Mouse (Mus musculus) ES-Bruce4 (cell line): Measurements from ENCODE around the gene Zbp1. TPM values are rescaled to one million over a fixed set of nuclear protein-coding genes. Genes with fewer than 3 reads are reported as not detected.

Experiments used
- H3K27ac ChIP-seq: 2 replicates; pipeline ENCODE4 v1.5.1; 2012; ENCODE audit warnings: low read length, inconsistent platforms; ENCODE audit not compliant: insufficient read depth
- H3K27me3 ChIP-seq: 2 replicates; pipeline ENCODE4 v1.6.1; 2012; ENCODE audit warnings: mild to moderate bottlenecking, low read length, inconsistent platforms; ENCODE audit not compliant: control insufficient read depth, poor library complexity, insufficient read depth, severe bottlenecking
- H3K36me3 ChIP-seq: 2 replicates; pipeline ENCODE4 v1.6.1; 2012; ENCODE audit warnings: inconsistent platforms, mild to moderate bottlenecking, low read length, moderate library complexity; ENCODE audit not compliant: control insufficient read depth, poor library complexity, insufficient read depth, severe bottlenecking
- H3K4me1 ChIP-seq: one replicate; pipeline ENCODE4 v1.8.1; 2011; ENCODE audit warnings: low read length; ENCODE audit not compliant: control insufficient read depth, insufficient read depth
- H3K4me3 ChIP-seq: 2 replicates; pipeline ENCODE4 v1.5.1; 2011; ENCODE audit warnings: low read depth, mild to moderate bottlenecking, low read length
- H3K9ac ChIP-seq: 2 replicates; pipeline ENCODE4 v1.6.1; 2012; ENCODE audit warnings: low read depth, mild to moderate bottlenecking, inconsistent platforms; ENCODE audit not compliant: poor library complexity, severe bottlenecking
- H3K9me3 ChIP-seq: replicated peaks from 2 replicates; pipeline ENCODE4 v1.6.1; 2012; ENCODE audit warnings: mild to moderate bottlenecking, low read length, inconsistent platforms; ENCODE audit not compliant: control insufficient read depth, poor library complexity, insufficient read depth, severe bottlenecking
- CTCF ChIP-seq: IDR thresholded peaks from one replicate; pipeline ENCODE4 v1.8.1; 2011; ENCODE audit warnings: low read depth, low read length
- EP300 ChIP-seq: IDR thresholded peaks from 2 replicates; pipeline ENCODE4 v1.6.1; 2011; ENCODE audit warnings: low read depth, low read length; ENCODE audit not compliant: insufficient read depth
- POLR2A ChIP-seq: IDR thresholded peaks from one replicate; pipeline ENCODE4 v1.8.1; 2011; ENCODE audit warnings: low read length; ENCODE audit not compliant: insufficient read depth
- polyA plus RNA-seq: library from polyadenylated mRNA; stranded (reverse); fragments of >200 nt; gene quantifications from 2 replicates; pipeline ENCODE4 v1.2.4, GENCODE M21; 2011; ENCODE audit warnings: low read depth; ENCODE audit not compliant: missing spikeins, insufficient read depth, insufficient read length

Gene Zbp1
- polyA plus RNA-seq, 1 experiment: 6.8 TPM

DNA sequence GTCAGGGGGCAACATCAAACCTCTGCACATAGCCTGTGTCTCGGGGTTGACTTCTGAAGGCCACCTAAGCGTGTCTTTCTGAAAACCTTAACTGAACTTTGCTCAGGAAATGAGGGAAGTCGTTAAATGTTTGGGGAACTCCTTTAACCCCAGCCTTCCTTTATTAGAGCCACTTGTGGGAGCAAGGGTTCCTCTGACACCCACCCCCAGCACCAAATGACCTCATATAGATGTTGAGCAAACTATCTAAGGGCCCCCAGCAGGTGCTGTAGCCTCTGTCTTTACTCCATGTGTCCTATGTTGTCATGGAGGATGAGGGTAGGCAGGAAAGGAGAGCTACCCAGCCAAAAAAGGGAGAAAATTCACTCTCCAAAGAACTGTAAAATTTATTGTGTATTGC is 5.4 kb upstream of the Zbp1 start:
- Histone ChIP-seq H3K27ac (no peak overlapping the region; the same call in 1 of the 2 replicates), H3K27me3 (no peaks in the 10 kb centered on the region), H3K9me3 (no peaks in the 10 kb centered on the region), H3K4me1 (peaks cover 16% of the 10 kb centered on the region), H3K9ac (no peak overlapping the region), H3K36me3 (no peaks in the 10 kb centered on the region), H3K4me3 (no peak overlapping the region)
- no peak for TF ChIP-seq CTCF
- TF ChIP-seq EP300: no peak
- no peak for TF ChIP-seq POLR2A

DNA sequence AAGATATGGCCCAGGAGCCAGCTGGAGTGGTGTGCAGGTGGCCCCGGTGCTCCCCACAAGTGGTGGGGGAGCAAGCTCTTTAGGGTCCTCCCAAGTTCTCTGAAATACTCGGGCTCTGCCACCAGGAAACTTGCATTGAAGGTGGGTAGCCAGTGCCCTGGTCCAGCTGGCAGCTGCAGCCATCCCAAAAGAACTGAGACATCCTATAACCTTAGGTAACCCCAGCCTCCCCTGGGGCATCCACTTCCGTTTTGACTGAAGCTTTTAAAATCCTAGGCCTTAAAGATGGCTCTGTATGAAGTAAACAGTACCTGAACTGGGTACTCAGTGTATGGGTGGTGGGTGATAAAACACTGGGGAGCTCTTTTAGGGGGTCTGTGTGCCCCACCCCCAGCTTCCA is 4.8 kb upstream of the Zbp1 start:
- no peak overlapping the region for H3K9ac ChIP-seq
- no peaks in the 10 kb centered on the region for H3K36me3 ChIP-seq
- no peak overlapping the region for H3K27ac ChIP-seq
- TF ChIP-seq CTCF (no peak), POLR2A (no peak), EP300 (no peak)
- H3K4me3 ChIP-seq: no peak overlapping the region
- peaks cover 14% of the 10 kb centered on the region for H3K4me1 ChIP-seq
- H3K9me3 ChIP-seq: no peaks in the 10 kb centered on the region
- H3K27me3 ChIP-seq: no peaks in the 10 kb centered on the region

DNA sequence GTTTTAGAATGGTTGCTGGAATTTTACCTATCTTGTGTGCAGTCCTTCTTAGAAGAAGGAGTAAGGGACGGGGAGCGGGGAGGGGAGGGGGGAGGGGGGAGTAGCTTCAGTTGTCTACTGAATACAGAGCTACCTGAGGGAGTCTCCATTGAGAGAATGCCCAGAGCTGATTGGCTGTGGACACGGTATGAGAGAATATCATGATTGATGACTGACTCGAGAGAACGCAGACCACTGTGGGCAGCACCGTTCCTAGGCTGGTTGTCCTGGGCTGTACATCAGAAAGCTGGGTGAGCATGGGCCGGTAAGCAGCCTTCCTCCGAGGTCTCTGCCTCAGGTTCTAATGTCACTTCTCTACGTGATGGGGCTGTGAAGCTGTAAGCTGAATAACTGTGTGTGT is 2.0 kb upstream of the Zbp1 start:
- H3K4me1 ChIP-seq: peaks cover 13% of the 10 kb centered on the region
- H3K9me3 ChIP-seq: no peaks in the 10 kb centered on the region
- no peak overlapping the region for H3K27ac ChIP-seq
- H3K27me3 ChIP-seq: no peaks in the 10 kb centered on the region
- TF ChIP-seq POLR2A (no peak), EP300 (no peak), CTCF (no peak)
- H3K4me3 ChIP-seq: no peak overlapping the region
- no peak overlapping the region for H3K9ac ChIP-seq
- no peaks in the 10 kb centered on the region for H3K36me3 ChIP-seq

DNA sequence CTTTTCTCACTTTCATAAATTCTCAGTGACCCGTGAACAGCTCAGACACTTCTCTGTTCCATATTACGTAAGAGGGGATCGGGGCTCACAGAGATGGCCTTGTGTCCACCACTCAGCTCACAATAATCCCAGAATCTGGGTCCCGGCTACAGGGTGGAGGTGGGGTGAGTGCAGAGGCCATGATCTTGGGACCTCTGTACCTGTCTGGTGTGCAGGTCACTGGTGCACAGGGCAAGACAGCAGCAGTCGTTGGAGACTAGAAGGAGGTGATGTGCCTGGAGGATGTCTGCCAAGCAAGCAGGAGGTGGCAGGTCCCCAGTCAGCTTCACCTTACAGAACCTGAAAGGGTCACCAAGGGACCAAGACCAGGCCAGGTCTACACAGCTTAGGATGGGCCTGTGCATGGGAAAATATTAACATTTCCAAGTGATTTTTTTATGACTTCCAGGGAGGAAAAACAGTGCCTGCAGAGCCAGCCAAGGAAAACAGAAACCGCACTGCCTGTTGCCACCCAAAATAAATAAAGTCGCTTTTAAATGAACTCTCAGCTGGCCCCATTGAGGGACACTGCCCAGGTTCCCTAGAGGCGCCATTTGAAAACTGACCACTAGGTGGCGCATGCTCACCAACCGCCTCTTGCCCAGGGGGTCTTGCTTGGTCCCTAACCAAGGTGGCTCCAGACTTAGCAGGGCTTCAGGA is 682 bp upstream of the Zbp1 start:
- H3K4me3 ChIP-seq: no peak overlapping the region
- TF ChIP-seq POLR2A: no peak
- TF ChIP-seq CTCF: peak; percentile 83
- TF ChIP-seq EP300: no peak
- H3K9me3 ChIP-seq: no peaks in the 10 kb centered on the region
- H3K9ac ChIP-seq: no peak overlapping the region
- H3K27ac ChIP-seq: no peak overlapping the region
- H3K4me1 ChIP-seq: peaks cover 3% of the 10 kb centered on the region
- no peaks in the 10 kb centered on the region for H3K36me3 ChIP-seq
- H3K27me3 ChIP-seq: no peaks in the 10 kb centered on the region

DNA sequence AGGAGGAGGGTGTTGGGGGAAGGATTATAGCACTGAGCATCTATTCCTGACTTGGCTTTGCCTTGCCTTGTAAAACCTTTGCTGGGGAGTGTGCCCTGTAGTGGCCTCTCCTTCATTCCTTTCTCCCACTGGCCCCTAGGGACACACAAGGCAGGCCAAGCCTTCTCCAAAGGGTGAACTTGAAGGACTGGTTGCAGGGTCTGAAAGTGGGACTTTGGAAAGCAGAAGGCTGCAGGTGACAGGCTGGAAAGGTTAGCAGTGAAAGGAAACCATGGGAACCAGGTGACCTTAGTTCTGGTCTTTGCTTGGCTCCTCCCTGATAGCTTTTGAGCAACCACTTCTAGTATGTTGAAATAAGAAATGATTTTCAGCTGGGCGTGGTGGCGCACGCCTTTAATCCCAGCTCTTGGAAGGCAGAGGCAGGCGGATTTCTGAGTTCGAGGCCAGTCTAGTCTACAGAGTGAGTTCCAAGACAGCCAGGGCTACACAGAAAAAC is 912 bp downstream of the Zbp1 start:
- H3K4me3 ChIP-seq: no peak overlapping the region
- no peaks in the 10 kb centered on the region for H3K27me3 ChIP-seq
- no peak overlapping the region for H3K27ac ChIP-seq

DNA sequence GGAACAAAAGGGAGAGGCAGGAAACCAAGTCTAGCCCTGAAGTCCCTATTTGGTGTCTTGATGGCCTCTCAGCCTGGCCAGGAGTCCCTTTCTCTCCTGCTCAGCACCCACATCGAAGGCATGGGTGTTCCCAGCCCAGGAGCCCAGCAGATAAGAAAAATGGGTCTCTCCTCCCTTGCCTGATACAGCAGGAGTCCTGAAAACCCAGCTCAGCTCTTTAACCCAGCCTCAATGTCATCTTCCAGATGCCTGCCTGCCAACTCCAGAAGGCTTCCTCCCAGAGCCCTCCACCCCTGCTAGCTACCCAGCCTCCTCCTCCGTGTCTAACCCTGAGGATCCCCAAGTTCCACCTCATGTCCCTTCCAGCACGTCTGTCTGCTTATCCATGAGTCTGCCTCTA is 1.5 kb downstream of the Zbp1 start:
- Histone ChIP-seq H3K27me3 (no peaks in the 10 kb centered on the region), H3K9ac (no peak overlapping the region), H3K4me1 (peaks cover 3% of the 10 kb centered on the region), H3K36me3 (no peaks in the 10 kb centered on the region), H3K27ac (no peak overlapping the region), H3K9me3 (no peaks in the 10 kb centered on the region), H3K4me3 (no peak overlapping the region)
- no peak for TF ChIP-seq EP300
- no peak for TF ChIP-seq POLR2A
- TF ChIP-seq CTCF: no peak

More for the DNA sequence above, 912 bp downstream of the Zbp1 start:
- TF ChIP-seq EP300 (no peak), POLR2A (no peak), CTCF (no peak)
- no peaks in the 10 kb centered on the region for H3K36me3 ChIP-seq
- H3K4me1 ChIP-seq: peaks cover 3% of the 10 kb centered on the region
- no peaks in the 10 kb centered on the region for H3K9me3 ChIP-seq
- no peak overlapping the region for H3K9ac ChIP-seq
